Mouse (Mus musculus) stomach, embryonic 14.5 days (tissue): ENCODE measurements around the gene Nsrp1. TPM values are rescaled to one million over a fixed set of nuclear protein-coding genes. Genes with fewer than 3 reads are reported as not detected.
"Not testable (repeated sequence)": the region's sequence is repeated elsewhere in the genome, so short reads cannot be mapped to it uniquely, and the experiment has no call there.

ENCODE experiments used
- ATAC-seq: fragments of 200-750 bp; cut with Nextera tagmentation; 2 replicates; pipeline ENCODE4 v1.8.0; 2017; ENCODE audit warnings: low read depth, moderate TSS enrichment; ENCODE audit not compliant: insufficient number of reproducible peaks, insufficient read depth, low FRiP score
- H3K27ac ChIP-seq: fragments of 300-500 bp; sonication (generic); 2 replicates; pipeline ENCODE4 v1.5.1; 2014; ENCODE audit warnings: mild to moderate bottlenecking, low read length, moderate library complexity, mixed read lengths
- H3K27me3 ChIP-seq: fragments of 300-500 bp; sonication (generic); 2 replicates; pipeline ENCODE4 v1.6.1; 2014; ENCODE audit warnings: low read length, control low read depth, mixed read lengths; ENCODE audit not compliant: control insufficient read depth, insufficient read depth
- H3K36me3 ChIP-seq: fragments of 300-500 bp; sonication (generic); 2 replicates; pipeline ENCODE4 v1.6.1; 2014; ENCODE audit warnings: mild to moderate bottlenecking, control low read depth, low read length, moderate library complexity, mixed read lengths; ENCODE audit not compliant: control insufficient read depth, insufficient read depth
- H3K4me1 ChIP-seq: fragments of 300-500 bp; sonication (generic); 2 replicates; pipeline ENCODE4 v1.6.1; 2014; ENCODE audit warnings: low read length, control low read depth, mixed read lengths; ENCODE audit not compliant: control insufficient read depth, insufficient read depth
- H3K4me2 ChIP-seq: fragments of 300-500 bp; sonication (generic); replicated peaks from 2 replicates; pipeline ENCODE4 v1.6.1; 2014; ENCODE audit warnings: low read depth, low read length, control low read depth
- H3K4me3 ChIP-seq: fragments of 300-500 bp; sonication (generic); 2 replicates; pipeline ENCODE4 v1.5.1; 2014; ENCODE audit warnings: low read depth, low read length, control low read depth
- H3K9ac ChIP-seq: fragments of 300-500 bp; sonication (generic); replicated peaks from 2 replicates; pipeline ENCODE4 v1.6.1; 2014; ENCODE audit warnings: low read depth, mild to moderate bottlenecking, control low read depth, low read length, moderate library complexity, mixed read lengths
- H3K9me3 ChIP-seq: fragments of 300-500 bp; sonication (generic); 2 replicates; pipeline ENCODE4 v1.6.1; 2016; ENCODE audit warnings: low read depth, low read length, control low read depth; ENCODE audit not compliant: control insufficient read depth
- WGBS: fragments of 180-500 bp; shearing (Covaris S2); extraction: QIAGEN DNeasy Blood & Tissue Kit; methylation state at CpG from one replicate; pipeline ENCODE4 v1.1.7; 2014; 5-methylcytosine and 5-hydroxymethylcytosine counted together
- polyA plus RNA-seq: library from polyadenylated mRNA; unstranded; fragments of >200 nt; fragmentation: Nextera tagmentation; extraction: Ambion mirVana; gene quantifications from 2 replicates; pipeline ENCODE4 v1.2.1, GENCODE M21; 2014

The Nsrp1 gene
- polyA plus RNA-seq, result 68.4 and 73.0 TPM in 2 replicates

DNA sequence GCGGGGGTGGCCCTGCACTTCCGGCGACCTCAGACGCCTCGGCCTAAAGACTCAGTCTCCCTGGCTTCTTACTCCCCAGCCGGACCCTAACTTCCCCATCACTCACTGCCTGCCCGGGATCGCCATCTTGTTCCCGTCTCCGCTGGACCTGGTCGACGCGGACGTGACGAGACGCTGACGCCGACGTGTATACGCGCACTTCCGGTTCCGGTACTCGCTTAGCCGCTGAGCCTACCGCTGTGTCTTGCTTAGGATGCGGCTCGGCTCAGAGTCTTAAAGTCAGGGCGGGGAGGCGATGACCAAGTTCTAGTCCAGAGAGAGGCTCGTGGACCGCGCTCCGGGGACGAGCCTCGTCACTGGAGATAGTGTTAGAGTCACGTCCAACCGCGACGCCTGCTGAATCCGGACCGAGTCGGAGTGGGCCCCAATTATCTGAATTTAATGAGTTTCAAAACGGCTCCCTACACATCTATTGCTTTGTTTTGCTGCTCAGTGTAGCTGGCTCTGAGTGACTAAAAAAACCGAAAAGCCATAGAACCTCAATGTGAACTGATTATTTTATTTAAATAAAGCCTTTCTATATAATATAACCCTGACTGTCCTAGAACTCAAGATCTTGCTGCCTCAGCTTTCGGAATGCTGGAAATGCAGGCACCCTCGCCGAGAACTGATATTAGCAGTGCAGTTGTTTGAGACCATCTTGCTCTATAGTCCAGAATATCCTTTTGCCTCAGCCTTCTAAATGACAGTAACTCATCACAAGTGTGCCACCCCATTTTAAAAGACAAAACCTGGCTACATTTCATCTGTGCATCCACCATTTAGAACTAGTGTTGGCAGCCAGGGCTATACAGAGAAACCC, at the start of gene Nsrp1:
Gene Nsrp1 (minus strand): TSS at position 163 of the 862 bp plus-strand sequence.
- peak; percentile 98 for ATAC-seq
- Histone ChIP-seq H3K4me3 (peak within 1 kb of the TSS; percentile 92), H3K9ac (peak within 1 kb of the TSS; percentile 79), H3K27me3 (no peaks in the 10 kb centered on the region), H3K36me3 (peaks cover 15% of the 10 kb centered on the region), H3K27ac (peak within 1 kb of the TSS; percentile 75), H3K4me2 (peak within 1 kb of the TSS; percentile 77), H3K9me3 (no peaks in the 10 kb centered on the region), H3K4me1 (no peaks in the 10 kb centered on the region)
- 4% methylated on average over 48 of the region's 48 CpGs for WGBS

DNA sequence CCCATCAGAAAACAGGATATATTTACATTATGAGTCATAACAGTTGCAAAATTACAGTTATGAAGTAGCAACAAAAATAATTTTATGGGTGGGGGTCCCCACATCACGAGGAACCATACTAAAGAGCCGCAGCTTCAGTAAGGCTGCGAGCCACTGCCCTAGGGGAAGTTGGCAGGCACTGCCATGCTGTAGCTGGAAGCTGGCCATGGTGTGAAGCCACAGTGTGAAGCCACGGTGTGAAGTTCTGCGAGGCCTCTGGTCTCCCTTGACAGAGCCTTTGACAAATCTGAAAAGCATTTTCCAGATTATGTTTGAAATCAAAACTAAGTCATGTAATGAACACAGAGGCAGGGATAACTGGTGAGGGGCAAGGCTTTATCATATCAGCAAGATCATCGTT, 32.9 kb upstream of the Nsrp1 start:
- Histone ChIP-seq H3K4me1 (no peaks in the 10 kb centered on the region), H3K27ac (no peak overlapping the region), H3K36me3 (no peaks in the 10 kb centered on the region), H3K9ac (no peak overlapping the region), H3K27me3 (no peaks in the 10 kb centered on the region), H3K9me3 (no peaks in the 10 kb centered on the region), H3K4me2 (no peak overlapping the region), H3K4me3 (no peak overlapping the region)
- 73% methylated on average over 6 of the region's 6 CpGs for WGBS
- no peak for ATAC-seq

DNA sequence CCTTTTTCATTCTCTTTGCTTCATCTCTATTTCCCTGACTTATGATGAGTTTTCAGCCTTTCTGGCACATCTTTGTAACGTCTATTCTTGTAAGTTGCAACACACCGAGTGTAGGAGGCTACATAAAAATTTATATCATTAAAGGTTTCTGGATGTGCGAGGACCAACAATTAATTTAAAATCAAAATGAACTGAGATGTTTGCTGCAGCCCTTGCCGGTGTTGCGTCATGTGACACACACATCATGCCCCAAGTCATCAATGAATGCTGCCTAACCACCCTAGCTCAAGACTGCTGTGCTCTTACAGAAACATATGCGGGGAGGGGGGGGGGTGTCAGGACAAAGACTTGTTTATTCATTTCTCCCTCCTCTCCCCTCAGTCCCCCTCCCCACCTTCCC, 30.2 kb upstream of the Nsrp1 start:
- Histone ChIP-seq H3K4me1 (no peaks in the 10 kb centered on the region), H3K36me3 (no peaks in the 10 kb centered on the region), H3K27ac (no peak overlapping the region), H3K27me3 (no peaks in the 10 kb centered on the region), H3K9ac (no peak overlapping the region), H3K4me3 (no peak overlapping the region), H3K4me2 (no peak overlapping the region), H3K9me3 (no peaks in the 10 kb centered on the region)
- no peak for ATAC-seq
- WGBS, result 83% methylated on average over 6 of the region's 6 CpGs

DNA sequence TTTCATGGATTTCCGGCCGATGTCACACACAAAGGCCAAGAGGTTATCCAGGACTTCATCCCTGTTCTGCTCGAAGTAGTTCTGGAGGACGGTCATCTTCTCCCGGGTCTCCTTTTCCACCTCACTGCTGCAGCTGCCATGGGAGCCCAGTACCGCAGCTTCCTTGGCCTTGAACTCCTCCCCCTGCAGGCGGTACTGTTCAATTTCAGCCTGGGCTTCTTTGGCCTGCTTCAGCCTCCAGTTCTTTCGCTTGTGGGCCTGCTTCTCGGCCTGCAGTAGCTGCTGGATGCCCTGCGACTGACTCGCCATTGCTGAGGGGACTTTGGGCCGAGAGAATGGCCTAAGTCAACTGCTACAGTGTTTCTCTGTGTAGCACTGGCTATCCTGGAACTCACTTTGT, 29.6 kb upstream of the Nsrp1 start:
- not testable (repeated sequence) for H3K9ac ChIP-seq, H3K36me3 ChIP-seq, H3K4me1 ChIP-seq, H3K27ac ChIP-seq, H3K27me3 ChIP-seq, ATAC-seq, H3K9me3 ChIP-seq, H3K4me2 ChIP-seq, H3K4me3 ChIP-seq
- 79% methylated on average over 12 of the region's 12 CpGs for WGBS

DNA sequence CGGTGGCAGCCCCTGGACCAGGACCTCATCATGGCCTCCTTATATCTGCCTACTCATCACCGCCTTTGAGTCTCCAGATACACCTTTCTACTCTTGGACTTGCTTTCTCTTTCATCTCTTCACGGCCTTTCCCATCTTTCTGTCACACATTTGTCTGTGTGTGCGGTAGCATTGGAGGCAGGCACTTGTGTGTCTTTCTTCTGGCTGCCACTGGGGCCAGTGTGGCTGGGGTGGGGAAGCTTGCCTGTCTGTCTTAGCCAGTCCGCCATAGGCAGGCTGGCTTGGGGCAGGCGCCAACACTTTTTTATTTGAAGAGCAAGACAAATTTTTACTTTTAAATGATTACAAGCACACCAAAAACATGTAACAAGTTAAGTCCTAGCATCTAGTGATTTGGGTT, 28.7 kb upstream of the Nsrp1 start:
- Histone ChIP-seq H3K9ac (no peak overlapping the region), H3K36me3 (no peaks in the 10 kb centered on the region), H3K27me3 (no peaks in the 10 kb centered on the region), H3K4me3 (no peak overlapping the region), H3K4me2 (no peak overlapping the region), H3K4me1 (no peaks in the 10 kb centered on the region), H3K27ac (no peak overlapping the region), H3K9me3 (no peaks in the 10 kb centered on the region)
- WGBS, result 94% methylated on average over 6 of the region's 6 CpGs
- no peak for ATAC-seq

DNA sequence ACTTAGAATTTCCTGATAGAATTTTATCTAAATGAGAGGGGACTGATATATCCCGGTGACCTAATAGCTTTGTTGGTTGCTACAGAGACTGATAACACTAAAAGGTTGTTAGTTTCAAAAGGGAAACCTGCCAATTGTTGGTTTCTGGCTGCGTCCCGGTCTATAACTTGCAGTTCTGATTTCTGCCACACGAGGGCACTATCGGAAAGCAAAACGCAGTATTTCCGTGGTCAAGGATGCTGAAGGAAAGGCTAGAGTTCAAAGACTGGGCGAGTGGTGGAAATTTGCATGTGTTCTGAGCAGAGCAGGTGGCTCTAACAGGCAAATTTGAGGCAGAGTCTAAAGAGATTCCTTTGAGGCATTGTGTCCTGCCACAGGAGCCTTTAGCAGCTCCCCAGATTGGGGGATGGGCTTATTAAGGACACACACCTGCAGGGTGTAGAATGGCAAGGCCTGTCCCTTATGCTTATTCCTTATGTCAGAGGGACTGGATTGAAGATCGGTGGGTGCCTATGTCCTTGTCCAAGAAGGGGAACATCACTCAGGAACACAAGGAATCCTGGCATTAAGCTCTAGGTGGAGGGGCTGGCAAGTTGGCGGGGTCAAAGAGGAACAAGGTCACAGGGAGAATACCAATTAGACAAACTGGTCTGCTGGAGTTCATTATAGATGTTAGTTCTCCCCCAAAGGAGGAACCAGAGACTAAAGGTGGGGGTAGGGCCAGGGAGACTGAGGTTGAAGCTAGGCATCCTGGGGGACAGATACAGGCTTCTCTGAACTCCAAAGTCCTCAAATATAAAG, 22.1 kb upstream of the Nsrp1 start:
- Histone ChIP-seq H3K9ac (no peak overlapping the region), H3K27ac (no peak overlapping the region), H3K4me1 (no peaks in the 10 kb centered on the region), H3K4me3 (no peak overlapping the region), H3K27me3 (no peaks in the 10 kb centered on the region), H3K9me3 (no peaks in the 10 kb centered on the region), H3K4me2 (no peak overlapping the region), H3K36me3 (no peaks in the 10 kb centered on the region)
- ATAC-seq, result no peak
- WGBS, result 13% methylated on average over 10 of the region's 10 CpGs

DNA sequence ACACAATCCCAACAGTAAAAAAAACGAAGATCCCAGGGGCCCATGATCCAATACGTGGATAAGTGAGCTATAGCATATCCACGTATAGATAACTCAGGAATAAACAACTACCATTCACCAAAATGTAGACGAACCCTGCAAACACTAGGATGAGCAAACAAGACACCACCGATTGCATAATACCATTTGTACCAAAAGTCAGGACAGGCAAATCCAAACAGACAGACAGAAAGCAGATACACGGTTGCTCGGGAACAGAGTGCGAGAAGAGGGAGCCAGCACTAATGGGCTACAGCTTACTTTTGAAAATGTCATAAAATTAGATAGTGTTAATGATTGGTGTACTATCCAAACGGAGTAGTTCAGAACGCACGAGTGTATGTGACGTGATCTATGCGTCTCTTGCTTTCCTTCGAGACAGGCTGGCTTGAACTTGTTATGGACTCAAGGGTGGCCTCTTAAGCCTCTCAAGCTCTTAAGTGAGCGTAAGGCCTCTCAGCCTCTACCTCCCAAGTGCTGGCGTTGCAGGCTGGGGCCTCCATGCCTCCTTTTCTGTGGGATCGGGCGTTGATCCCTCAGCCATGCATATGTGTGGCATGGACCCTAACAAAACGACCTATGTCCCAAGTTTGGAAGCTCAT, 20.2 kb upstream of the Nsrp1 start:
- no peaks in the 10 kb centered on the region for H3K9me3 ChIP-seq
- H3K4me2 ChIP-seq, result no peak overlapping the region
- H3K4me3 ChIP-seq, result no peak overlapping the region
- H3K27ac ChIP-seq, result no peak overlapping the region
- H3K36me3 ChIP-seq, result no peaks in the 10 kb centered on the region
- no peaks in the 10 kb centered on the region for H3K4me1 ChIP-seq
- WGBS, result 54% methylated on average over 19 of the region's 19 CpGs
- H3K27me3 ChIP-seq, result no peaks in the 10 kb centered on the region
- ATAC-seq, result no peak
- H3K9ac ChIP-seq, result no peak overlapping the region

DNA sequence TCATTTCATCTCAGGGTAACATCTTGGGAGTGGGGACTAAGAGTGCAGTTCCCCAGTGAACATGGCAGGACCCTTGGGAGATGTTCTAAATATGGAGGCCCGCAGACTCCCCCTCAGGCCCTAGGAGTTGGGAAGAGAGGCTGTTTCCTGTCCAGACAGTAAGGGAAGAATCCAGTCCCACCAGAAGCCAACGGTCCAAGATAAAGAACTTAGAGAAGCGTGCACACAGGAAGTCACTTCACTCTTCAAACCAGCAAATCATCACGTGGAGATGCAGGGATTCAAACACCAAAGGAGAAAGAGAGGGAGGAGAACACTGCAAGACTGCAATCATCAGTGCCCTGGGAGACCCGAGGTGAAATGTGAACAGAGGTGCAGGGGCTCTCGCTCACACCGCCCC, 18.8 kb upstream of the Nsrp1 start:
- H3K4me1 ChIP-seq, result no peaks in the 10 kb centered on the region
- no peak overlapping the region for H3K27ac ChIP-seq
- no peaks in the 10 kb centered on the region for H3K9me3 ChIP-seq
- WGBS, result 63% methylated on average over 7 of the region's 7 CpGs
- no peaks in the 10 kb centered on the region for H3K36me3 ChIP-seq
- no peaks in the 10 kb centered on the region for H3K27me3 ChIP-seq
- no peak overlapping the region for H3K4me3 ChIP-seq
- no peak overlapping the region for H3K9ac ChIP-seq
- ATAC-seq, result no peak
- H3K4me2 ChIP-seq, result no peak overlapping the region
